Mouse (Mus musculus): ENCODE results near the gene Dytn. TPM values are rescaled to one million over a fixed set of nuclear protein-coding genes. Genes with fewer than 3 reads are reported as not detected.

Gene Dytn
- total RNA-seq, 1 experiment from 2014 or later: not detected

- no peak for DNase-seq
These were observed 109.9 kb downstream of the Dytn start for GRCm38 (mm10) chr1:63576803-63577202.

GRCm38 (mm10) chr1:63573864-63574611, 112.7 kb downstream of the Dytn start:
- no peak for DNase-seq

- peak; percentile 41 for DNase-seq
These were observed 113.3 kb downstream of the Dytn start for GRCm38 (mm10) chr1:63573432-63573831.

Other genes starting within 250 kb of the Dytn start
- gene Adam23, start 241.0 kb downstream of the Dytn start, total RNA-seq (2021): 11.5 and 13.4 TPM in 2 replicates
- gene Gm39653, start 71.0 kb downstream of the Dytn start, total RNA-seq (2021): not detected in 2 replicates
- not detected in 2 replicates for gene Mdh1b, start 43.4 kb upstream of the Dytn start, total RNA-seq (2021)
- gene Fastkd2, start 43.7 kb upstream of the Dytn start, total RNA-seq (2021): 20.4 and 26.9 TPM in 2 replicates
- gene 4933402D24Rik, start 82.3 kb upstream of the Dytn start, total RNA-seq (2021): not detected in 2 replicates